Mouse (Mus musculus) heart, embryonic 13.5 days (tissue): Measurements from ENCODE around the gene Gstp2. TPM values are rescaled to one million over a fixed set of nuclear protein-coding genes. Genes with fewer than 3 reads are reported as not detected.
A peak's percentile ranks its signal among the peaks of the same experiment; 100 is the strongest.
"Not testable (repeated sequence)": the region's sequence is repeated elsewhere in the genome, so short reads cannot be mapped to it uniquely, and the experiment has no call there.

Experiments
- ATAC-seq: fragments of 200-750 bp; cut with Nextera tagmentation; 2 replicates; pipeline ENCODE4 v1.8.0; 2017; ENCODE audit warnings: moderate TSS enrichment; ENCODE audit not compliant: insufficient number of reproducible peaks, low FRiP score, low TSS enrichment; ENCODE audit errors: extremely low read depth
- H3K27ac ChIP-seq: fragments of 300-500 bp; sonication (generic); replicated peaks from 2 replicates; pipeline ENCODE4 v1.5.1; 2015; ENCODE audit warnings: moderate library complexity, mild to moderate bottlenecking, inconsistent platforms
- H3K27me3 ChIP-seq: fragments of 300-500 bp; sonication (generic); replicated peaks from 2 replicates; pipeline ENCODE4 v1.6.1; 2015; ENCODE audit warnings: mild to moderate bottlenecking, inconsistent platforms
- H3K36me3 ChIP-seq: fragments of 300-500 bp; sonication (generic); 2 replicates; pipeline ENCODE4 v1.6.1; 2015; ENCODE audit warnings: mild to moderate bottlenecking, inconsistent platforms
- H3K4me1 ChIP-seq: fragments of 300-500 bp; sonication (generic); 2 replicates; pipeline ENCODE4 v1.6.1; 2015; ENCODE audit warnings: inconsistent platforms
- H3K4me2 ChIP-seq: fragments of 300-500 bp; sonication (generic); 2 replicates; pipeline ENCODE4 v1.6.1; 2015; ENCODE audit warnings: inconsistent platforms, mild to moderate bottlenecking, moderate library complexity
- H3K4me3 ChIP-seq: fragments of 300-500 bp; sonication (generic); 2 replicates; pipeline ENCODE4 v1.5.1; 2015; ENCODE audit warnings: moderate library complexity, mild to moderate bottlenecking, inconsistent platforms
- H3K9ac ChIP-seq: fragments of 300-500 bp; sonication (generic); 2 replicates; pipeline ENCODE4 v1.6.1; 2015; ENCODE audit warnings: inconsistent platforms, mild to moderate bottlenecking, moderate library complexity
- H3K9me3 ChIP-seq: fragments of 300-500 bp; sonication (generic); 2 replicates; pipeline ENCODE4 v1.6.1; 2016; ENCODE audit warnings: inconsistent platforms
- WGBS: fragments of 180-500 bp; shearing (Covaris S2); methylation state at CpG from one replicate; pipeline ENCODE4 v1.1.7; 2015; ENCODE audit warnings: mixed read lengths; 5-methylcytosine and 5-hydroxymethylcytosine counted together
- polyA plus RNA-seq: library from polyadenylated mRNA; unstranded; fragments of >200 nt; fragmentation: Nextera tagmentation; extraction: Ambion mirVana; gene quantifications from 2 replicates; pipeline ENCODE4 v1.2.1, GENCODE M21; 2015

Gene Gstp2
- polyA plus RNA-seq, 1 experiment from 2014 or later = 5.1 TPM

DNA sequence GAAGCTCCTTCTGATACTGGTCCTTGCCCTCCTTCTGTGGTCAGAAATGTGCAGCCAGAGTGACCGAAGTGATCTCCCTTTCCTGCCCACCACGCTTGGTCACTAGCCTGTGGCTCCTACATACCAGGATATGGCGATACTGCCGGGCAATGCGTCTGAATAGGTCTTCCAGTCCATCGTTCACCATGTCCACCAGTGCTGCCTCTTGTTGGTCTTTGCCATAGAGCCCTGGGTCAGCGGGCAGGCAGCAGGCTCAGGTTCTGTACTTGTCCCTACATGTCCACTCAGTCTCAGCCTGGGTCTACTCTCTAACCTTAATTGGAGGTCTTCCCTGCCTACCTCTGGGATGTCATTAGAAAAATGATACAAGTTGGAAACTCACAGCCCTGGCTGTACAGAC lies 12.1 kb upstream of the Gstp2 start:
- Histone ChIP-seq H3K9ac (no peak overlapping the region), H3K36me3 (no peaks in the 10 kb centered on the region), H3K4me2 (no peak overlapping the region), H3K9me3 (no peaks in the 10 kb centered on the region), H3K4me3 (no peak overlapping the region), H3K27ac (no peak overlapping the region), H3K4me1 (peaks cover 23% of the 10 kb centered on the region), H3K27me3 (no peaks in the 10 kb centered on the region; the same call in 1 of the 2 replicates)
- no peak for ATAC-seq
- 92% methylated on average over 7 of the region's 7 CpGs for WGBS

DNA sequence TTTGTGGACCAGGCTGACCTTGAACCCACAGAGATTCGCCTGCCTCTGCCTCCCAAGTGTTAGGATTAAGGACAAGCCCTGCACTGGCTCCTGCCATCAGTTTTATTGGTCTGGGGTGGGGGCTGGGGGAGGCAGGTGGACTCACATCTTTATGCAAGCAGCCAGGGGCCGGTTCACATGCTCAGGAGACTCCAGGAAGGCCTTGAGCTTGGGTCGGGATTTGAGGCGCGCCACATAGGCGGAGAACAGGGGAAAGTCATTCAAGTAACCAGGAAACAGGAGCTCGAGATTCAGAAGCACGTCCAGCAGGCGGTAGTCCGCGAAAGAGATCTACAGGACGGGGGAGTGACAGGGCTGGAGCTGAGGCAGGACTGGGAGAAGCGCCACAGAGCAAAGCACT lies 11.6 kb upstream of the Gstp2 start:
- Histone ChIP-seq H3K27ac (no peak overlapping the region), H3K27me3 (no peaks in the 10 kb centered on the region; the same call in 1 of the 2 replicates), H3K36me3 (no peaks in the 10 kb centered on the region), H3K4me3 (no peak overlapping the region), H3K9ac (no peak overlapping the region), H3K4me1 (peaks cover 23% of the 10 kb centered on the region), H3K9me3 (no peaks in the 10 kb centered on the region), H3K4me2 (no peak overlapping the region)
- 80% methylated on average over 13 of the region's 13 CpGs for WGBS
- no peak for ATAC-seq

DNA sequence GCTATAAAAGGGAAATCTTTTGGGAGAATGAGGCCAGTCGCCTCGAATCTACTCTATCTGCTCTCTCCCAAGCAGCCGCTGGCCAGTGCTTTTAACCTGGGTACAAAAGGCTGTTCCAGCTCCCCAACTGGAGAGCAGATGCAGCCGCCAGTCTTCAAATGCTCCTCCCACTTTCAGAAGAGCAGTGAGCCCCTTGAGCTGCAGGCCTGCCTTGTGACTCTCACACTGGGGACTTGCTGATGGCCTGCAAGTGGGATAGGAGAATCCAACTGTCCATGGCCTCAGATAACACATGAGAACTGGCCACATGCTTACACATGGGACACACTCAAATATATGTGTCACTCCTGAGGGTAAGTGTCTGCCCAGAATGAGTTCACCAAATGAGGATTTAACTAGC lies 10.9 kb upstream of the Gstp2 start:
- 48% methylated on average over 4 of the region's 4 CpGs for WGBS
- no peaks in the 10 kb centered on the region; the same call in 1 of the 2 replicates for H3K27me3 ChIP-seq
- no peaks in the 10 kb centered on the region for H3K9me3 ChIP-seq
- peak overlapping the region; percentile 36; the same call in 1 of the 2 replicates for H3K27ac ChIP-seq
- no peak overlapping the region for H3K4me2 ChIP-seq
- peaks cover 23% of the 10 kb centered on the region for H3K4me1 ChIP-seq
- H3K9ac ChIP-seq = 0 out of 2 replicates have a peak overlapping the region, but pooled peaks have one; percentile 25
- no peak for ATAC-seq
- no peaks in the 10 kb centered on the region for H3K36me3 ChIP-seq
- no peak overlapping the region for H3K4me3 ChIP-seq

DNA sequence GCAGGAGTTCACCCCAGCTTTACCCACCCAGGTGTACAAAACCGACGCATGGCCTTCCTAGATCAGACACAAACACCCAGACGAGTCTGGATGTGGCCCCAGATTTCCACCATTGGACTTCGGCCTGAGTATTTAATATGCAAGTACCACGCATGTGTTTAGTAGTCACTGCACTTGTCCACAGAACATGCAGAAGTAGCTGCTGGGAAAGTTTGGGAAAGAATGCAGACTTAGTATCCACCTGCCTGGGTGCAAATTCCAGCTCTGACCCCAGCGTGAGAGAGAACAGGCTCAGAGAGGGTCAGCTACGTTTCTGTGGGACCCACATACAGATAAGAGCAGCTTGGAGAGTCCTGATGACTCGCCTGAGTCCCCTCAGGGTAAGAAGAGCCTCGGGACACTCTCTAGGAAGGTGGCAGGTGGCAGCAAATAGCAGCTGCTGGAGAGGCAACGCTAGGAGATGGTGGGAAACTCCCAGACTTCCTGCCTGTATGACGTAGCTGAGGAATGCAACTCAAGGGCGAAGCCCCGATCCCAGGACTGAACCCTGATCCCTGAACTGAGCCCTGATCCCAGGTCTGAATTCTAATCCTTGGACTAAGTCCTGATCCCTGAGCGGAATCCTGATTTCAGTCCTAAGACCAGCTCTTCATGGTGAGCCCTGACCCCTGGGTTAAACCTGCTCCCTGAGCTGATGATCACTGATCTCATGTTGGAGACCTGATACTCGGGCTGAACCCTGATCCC lies 10.3 kb upstream of the Gstp2 start:
- Histone ChIP-seq H3K9me3 (0 out of 2 replicates have a peak, but pooled peaks cover under 1% of the 10 kb centered on the region), H3K36me3 (no peaks in the 10 kb centered on the region), H3K4me3 (no peak overlapping the region), H3K4me2 (no peak overlapping the region), H3K27ac (peak overlapping the region; percentile 36; the same call in 1 of the 2 replicates), H3K9ac (0 out of 2 replicates have a peak overlapping the region, but pooled peaks have one; percentile 25), H3K4me1 (peaks cover 23% of the 10 kb centered on the region), H3K27me3 (no peaks in the 10 kb centered on the region; the same call in 1 of the 2 replicates)
- WGBS = 50% methylated on average over 15 of the region's 15 CpGs
- ATAC-seq = no peak

DNA sequence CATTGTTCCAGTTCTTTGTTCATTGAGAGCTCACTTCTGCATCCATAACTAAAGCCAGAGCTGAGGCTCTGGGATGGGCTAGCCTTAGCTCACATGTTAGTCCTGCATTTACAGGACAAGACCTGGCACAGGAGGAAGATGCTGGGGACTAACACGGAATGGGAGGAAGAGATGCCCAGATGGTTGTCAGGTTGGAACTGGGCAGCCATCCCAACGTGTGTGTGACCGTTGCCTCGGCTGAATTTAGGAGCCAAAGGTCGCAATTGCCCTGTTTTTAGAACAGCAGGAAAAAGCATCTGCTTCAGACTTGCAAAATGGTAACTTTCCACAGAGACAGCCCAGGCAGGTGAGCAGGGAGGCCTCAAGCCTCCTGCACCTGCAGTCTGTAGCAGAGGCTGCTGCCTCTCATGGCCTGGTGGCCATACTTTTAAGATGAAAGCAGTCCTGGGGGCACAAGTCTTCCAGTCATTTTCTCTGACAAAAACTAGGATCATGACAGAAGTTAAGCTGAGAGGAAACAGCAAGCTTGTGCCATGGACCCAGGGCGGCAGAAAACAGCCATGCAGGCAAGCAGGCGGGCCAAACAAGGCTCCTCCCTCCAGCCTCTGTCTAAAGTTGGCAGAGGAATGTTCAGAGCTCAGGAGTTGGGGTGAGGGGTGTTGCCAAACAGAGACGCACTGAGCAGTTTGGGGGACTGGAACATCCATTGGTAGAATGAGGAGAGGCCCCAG lies 9.6 kb upstream of the Gstp2 start:
- Histone ChIP-seq H3K9me3 (0 out of 2 replicates have a peak, but pooled peaks cover 4% of the 10 kb centered on the region), H3K27ac (no peak overlapping the region), H3K27me3 (no peaks in the 10 kb centered on the region; the same call in 1 of the 2 replicates), H3K4me2 (no peak overlapping the region), H3K9ac (no peak overlapping the region), H3K4me3 (no peak overlapping the region), H3K4me1 (peaks cover 23% of the 10 kb centered on the region), H3K36me3 (no peaks in the 10 kb centered on the region)
- ATAC-seq = no peak
- WGBS = 64% methylated on average over 8 of the region's 8 CpGs

DNA sequence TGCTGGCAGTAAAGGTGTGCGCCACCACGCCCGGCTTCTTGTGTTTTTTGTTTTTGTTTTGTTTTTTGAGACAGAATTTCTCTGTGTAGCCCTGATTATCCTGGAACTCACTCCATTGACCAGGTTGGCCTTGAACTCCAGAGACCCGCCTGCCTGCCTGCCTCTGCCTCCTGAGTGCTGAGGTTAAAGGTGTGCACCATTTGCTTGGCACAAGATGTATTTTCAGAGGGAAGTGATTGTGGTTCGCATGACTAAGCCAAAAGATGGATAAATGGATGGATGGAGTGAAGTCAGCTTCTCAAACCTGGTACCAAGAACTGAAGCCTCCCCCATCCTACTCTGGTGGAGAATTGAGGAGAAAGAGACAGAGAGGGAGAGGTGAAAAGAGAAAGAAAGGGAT lies 8.8 kb upstream of the Gstp2 start:
- H3K27ac ChIP-seq = no peak overlapping the region
- H3K9me3 ChIP-seq = 0 out of 2 replicates have a peak, but pooled peaks cover 4% of the 10 kb centered on the region
- no peak overlapping the region for H3K4me3 ChIP-seq
- no peak overlapping the region for H3K4me2 ChIP-seq
- 85% methylated on average over 5 of the region's 5 CpGs for WGBS
- no peaks in the 10 kb centered on the region for H3K36me3 ChIP-seq
- H3K4me1 ChIP-seq = peaks cover 23% of the 10 kb centered on the region
- no peaks in the 10 kb centered on the region; the same call in 1 of the 2 replicates for H3K27me3 ChIP-seq
- no peak overlapping the region for H3K9ac ChIP-seq
- ATAC-seq = no peak

DNA sequence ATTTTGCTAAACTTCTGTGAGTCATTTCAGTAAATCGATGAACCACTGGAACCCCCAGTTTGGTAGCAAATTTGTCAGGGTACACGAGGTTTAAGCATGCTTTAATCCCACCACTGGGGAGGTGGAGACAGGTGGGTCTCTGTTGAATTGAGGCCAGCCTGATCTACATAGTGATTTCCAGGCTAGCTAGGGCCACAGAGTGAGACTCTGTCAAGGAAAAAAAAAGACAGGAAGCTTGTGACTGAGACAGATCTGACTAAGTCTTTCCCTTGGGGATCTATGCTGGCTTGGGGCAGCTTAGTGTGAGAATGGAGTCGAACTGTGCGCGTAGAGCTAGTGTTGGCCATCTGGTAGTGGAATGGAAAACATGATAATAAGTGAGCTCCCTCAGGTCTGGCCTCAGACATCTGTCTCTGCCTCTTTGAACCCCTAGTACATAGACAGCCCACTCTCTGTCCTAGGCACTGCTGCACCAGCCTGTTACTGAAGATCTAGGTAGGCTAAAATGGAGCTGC lies 6.8 kb upstream of the Gstp2 start:
- WGBS = 61% methylated on average over 5 of the region's 5 CpGs
- Histone ChIP-seq H3K27me3 (no peaks in the 10 kb centered on the region), H3K4me1 (peaks cover 19% of the 10 kb centered on the region), H3K9ac (no peak overlapping the region), H3K9me3 (0 out of 2 replicates have a peak, but pooled peaks cover 4% of the 10 kb centered on the region), H3K27ac (no peak overlapping the region), H3K36me3 (no peaks in the 10 kb centered on the region), H3K4me2 (no peak overlapping the region), H3K4me3 (no peak overlapping the region)
- no peak for ATAC-seq

DNA sequence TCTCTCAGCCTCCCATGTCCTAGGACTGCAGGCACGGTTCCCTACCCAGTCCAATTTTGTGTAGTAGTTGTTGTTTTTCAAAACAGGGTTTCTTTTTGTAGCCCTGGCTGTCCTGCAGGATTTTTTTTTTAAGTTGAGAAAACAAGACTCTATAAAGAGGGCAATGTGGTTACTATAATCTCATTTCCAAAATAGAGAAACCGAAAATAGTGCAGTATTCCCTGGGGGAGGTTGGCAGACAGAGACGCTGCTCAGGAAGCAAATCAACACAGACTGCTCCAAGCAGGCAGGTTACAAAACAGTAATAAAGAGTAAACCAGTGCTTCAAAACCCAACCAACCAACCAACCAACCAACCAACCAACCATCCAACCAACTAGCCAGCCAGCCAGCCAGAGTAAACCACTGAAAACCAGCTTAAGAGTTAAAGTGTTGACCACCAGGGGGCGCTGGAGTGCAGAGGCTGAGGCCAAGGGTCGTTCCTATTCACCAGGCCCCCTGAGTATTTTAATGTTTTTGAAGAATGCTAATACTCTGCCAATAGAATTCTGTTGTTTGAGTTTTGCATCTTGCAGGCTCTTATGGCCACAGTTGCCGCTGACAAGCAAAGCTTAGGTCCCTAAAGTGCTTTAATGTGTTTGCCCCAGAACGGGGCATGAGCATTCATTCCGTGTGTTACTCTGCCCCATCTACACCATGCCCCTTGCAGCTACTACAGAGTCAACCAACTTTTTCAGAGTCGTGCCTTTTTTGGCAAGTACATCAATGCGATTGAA lies 6.1 kb upstream of the Gstp2 start:
- ATAC-seq = no peak
- WGBS = 51% methylated on average over 10 of the region's 10 CpGs
- no peak overlapping the region for H3K4me2 ChIP-seq
- H3K4me1 ChIP-seq = peaks cover 16% of the 10 kb centered on the region
- H3K36me3 ChIP-seq = no peaks in the 10 kb centered on the region
- no peak overlapping the region for H3K4me3 ChIP-seq
- no peak overlapping the region for H3K9ac ChIP-seq
- H3K9me3 ChIP-seq = 0 out of 2 replicates have a peak, but pooled peaks cover 4% of the 10 kb centered on the region
- no peak overlapping the region for H3K27ac ChIP-seq
- H3K27me3 ChIP-seq = no peaks in the 10 kb centered on the region

DNA sequence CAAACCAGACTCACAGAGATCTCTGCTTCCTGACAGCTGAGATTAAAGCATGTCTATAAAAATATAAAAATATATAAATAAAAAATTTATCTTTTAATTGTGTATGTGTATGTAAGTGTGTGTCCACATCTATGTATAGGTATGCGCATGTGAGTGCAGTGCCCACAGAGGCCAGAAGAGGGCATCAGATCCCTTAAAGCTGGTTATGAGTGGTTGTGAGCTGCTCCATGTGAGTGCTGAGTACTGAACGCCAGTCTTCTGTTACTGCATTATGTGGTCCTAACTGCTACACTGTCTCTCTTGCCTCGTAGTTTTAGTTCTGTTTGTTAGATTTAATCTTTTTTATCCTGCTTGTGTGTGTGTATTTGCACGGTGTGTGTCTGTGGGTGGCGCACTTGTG lies 5.2 kb upstream of the Gstp2 start:
- 87% methylated on average over 5 of the region's 5 CpGs for WGBS
- H3K4me1 ChIP-seq = peaks cover 16% of the 10 kb centered on the region
- H3K27ac ChIP-seq = no peak overlapping the region
- H3K4me2 ChIP-seq = no peak overlapping the region
- no peaks in the 10 kb centered on the region for H3K27me3 ChIP-seq
- ATAC-seq = no peak
- H3K9me3 ChIP-seq = 0 out of 2 replicates have a peak, but pooled peaks cover 4% of the 10 kb centered on the region
- H3K9ac ChIP-seq = no peak overlapping the region
- H3K36me3 ChIP-seq = no peaks in the 10 kb centered on the region
- H3K4me3 ChIP-seq = no peak overlapping the region

DNA sequence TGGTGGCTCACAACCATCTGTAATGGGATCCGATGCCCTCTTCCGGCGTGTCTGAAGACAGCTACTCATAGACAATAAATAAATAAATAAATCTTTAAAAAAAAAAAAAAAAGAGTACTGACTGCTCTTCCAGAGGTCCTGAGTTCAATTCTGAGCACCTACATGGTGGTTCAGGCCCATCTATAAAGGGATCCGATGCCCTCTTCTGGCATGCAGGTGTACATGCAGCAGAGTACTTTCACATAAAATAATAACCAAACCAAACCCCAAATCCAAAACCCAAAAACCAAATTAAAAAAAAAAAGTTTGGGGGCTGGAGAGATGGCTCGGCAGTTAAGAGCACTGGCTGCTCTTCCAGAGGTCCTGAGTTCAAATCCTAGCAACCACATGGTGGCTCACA lies 3.2 kb upstream of the Gstp2 start:
- H3K4me2 ChIP-seq, H3K27ac ChIP-seq, H3K9me3 ChIP-seq, H3K4me1 ChIP-seq, H3K9ac ChIP-seq, H3K4me3 ChIP-seq, H3K36me3 ChIP-seq, ATAC-seq, H3K27me3 ChIP-seq: not testable (repeated sequence)
- WGBS = 76% methylated on average over 5 of the region's 5 CpGs

DNA sequence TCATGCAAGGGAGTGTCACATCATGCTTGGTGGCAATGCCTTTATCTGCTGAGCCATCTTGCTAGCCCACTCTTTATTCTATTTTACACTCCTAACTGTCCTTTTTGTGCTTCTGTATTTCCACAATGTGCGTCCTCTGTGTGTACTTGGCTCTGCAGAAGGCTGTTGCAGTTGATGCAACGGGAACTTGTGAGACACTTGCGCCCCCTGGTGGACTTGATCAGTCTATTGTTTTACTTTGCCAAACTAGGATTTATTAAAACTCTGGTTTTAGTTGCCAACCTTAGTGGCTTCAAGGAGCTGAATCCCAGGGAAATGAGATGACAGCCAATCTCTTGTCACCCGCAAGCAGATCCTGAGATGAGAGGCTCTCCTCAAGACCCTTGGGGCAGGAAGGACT lies 2.0 kb upstream of the Gstp2 start:
- Histone ChIP-seq H3K4me2 (no peak overlapping the region), H3K9ac (no peak overlapping the region), H3K4me1 (peaks cover 10% of the 10 kb centered on the region), H3K9me3 (0 out of 2 replicates have a peak, but pooled peaks cover 4% of the 10 kb centered on the region), H3K27me3 (no peaks in the 10 kb centered on the region), H3K27ac (no peak overlapping the region), H3K4me3 (no peak overlapping the region), H3K36me3 (no peaks in the 10 kb centered on the region)
- no peak for ATAC-seq
- 21% methylated on average over 4 of the region's 4 CpGs for WGBS
